Mouse (Mus musculus): ENCODE results near the gene Nisch. TPM values are rescaled to one million over a fixed set of nuclear protein-coding genes. Genes with fewer than 3 reads are reported as not detected.

Gene Nisch
- polyA plus RNA-seq, 1 experiment from 2014 or later = 436 TPM

DNA sequence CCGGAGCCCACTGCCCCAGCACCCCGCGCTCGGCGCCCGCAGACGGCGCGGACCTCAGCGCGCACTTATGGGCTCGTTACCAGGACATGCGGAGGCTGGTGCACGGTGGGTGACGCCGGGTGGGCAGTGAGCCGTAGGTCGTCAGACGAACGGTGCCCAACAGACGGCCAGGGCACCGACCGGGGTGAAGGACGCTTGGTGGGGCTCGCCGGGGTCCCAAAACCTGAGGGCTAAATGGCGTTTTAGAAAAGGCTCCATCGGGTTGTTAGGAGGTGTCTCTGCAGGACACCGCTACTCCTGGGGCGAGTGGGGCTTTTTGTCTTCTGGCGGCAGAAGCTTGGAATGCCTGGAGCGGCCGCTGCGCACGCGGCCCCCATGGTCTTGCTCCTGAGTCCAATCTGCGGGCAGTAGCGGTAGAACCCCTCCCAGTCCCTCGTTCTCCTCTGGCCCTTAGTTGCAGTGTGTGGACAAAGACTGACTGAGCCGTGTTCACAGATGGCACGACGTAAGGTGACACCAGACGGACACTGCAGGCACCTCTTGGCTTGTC lies 85.4 kb downstream of the Nisch start:
- Histone ChIP-seq H3K4me3 (peak overlapping the region; percentile 93), H3K27me3 (replicated peaks) (no peaks in the 10 kb centered on the region), H3K9ac (peak overlapping the region; percentile 96), H3K9me3 (no peaks in the 10 kb centered on the region), H3K36me3 (peaks cover 21% of the 10 kb centered on the region), H3K4me1 (peaks cover 46% of the 10 kb centered on the region), H3K4me2 (replicated peaks) (peak overlapping the region; percentile 85), H3K27ac (peak overlapping the region; percentile 79)
- under 1% methylated on average over 43 of the region's 43 CpGs for WGBS
- ATAC-seq (ENCODE audit: low FRiP score, low read depth) = peak; percentile 2; the same call in 1 of the 2 replicates

DNA sequence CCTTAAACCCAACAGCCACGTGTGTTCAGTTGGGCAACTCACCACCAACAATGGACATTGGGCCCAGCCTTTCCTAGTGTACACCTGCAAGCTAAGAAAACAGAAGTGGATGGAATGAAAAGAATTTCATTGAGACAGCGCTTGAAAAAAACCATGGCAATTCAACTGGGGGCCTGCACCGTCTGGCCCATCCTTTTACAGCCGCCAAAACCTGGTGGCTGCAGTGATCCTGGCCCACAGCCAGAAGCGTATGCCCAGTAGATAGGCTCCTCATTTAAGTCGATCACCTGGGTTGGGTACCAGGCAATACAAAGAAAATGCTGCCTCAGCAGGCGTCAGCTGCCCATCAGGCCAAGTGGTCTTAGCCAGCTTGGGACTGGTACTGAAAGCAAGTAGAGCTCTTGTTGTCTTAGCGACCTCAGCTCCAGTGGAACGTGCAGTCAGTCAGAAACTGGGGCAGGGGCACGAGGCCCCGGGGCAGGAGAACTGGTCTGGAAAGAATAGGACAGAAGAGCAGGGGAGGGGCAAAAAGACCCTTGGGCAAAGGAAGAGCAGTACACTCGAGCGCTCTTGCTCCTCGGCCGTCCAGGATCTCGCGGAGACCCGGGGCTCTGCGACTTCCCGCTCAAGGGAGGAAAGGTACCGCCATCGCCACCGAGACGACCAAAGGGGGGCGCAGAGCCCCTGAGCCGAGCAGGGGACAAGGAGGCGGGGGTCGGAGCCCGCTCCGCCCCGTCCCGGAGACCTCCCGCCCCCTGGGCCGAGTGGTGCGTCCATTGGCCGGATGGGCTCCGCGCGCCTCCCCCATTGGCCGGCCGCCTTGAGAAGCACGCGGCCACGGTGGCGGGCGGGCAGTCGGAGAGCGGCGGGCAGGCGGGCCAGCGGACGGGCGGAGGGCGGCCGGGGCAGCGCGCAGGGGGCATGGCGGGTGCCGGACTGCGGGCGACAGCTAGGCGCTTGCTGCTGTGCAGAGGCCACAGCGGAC lies 86.2 kb downstream of the Nisch start, which contains the start of gene Nt5dc2:
Nt5dc2 (plus strand) TSS at position 818 of the 985 bp plus-strand sequence.
- peaks cover 51% of the 10 kb centered on the region for H3K4me1 ChIP-seq
- peak within 1 kb of the TSS; percentile 93 for H3K4me3 ChIP-seq

DNA sequence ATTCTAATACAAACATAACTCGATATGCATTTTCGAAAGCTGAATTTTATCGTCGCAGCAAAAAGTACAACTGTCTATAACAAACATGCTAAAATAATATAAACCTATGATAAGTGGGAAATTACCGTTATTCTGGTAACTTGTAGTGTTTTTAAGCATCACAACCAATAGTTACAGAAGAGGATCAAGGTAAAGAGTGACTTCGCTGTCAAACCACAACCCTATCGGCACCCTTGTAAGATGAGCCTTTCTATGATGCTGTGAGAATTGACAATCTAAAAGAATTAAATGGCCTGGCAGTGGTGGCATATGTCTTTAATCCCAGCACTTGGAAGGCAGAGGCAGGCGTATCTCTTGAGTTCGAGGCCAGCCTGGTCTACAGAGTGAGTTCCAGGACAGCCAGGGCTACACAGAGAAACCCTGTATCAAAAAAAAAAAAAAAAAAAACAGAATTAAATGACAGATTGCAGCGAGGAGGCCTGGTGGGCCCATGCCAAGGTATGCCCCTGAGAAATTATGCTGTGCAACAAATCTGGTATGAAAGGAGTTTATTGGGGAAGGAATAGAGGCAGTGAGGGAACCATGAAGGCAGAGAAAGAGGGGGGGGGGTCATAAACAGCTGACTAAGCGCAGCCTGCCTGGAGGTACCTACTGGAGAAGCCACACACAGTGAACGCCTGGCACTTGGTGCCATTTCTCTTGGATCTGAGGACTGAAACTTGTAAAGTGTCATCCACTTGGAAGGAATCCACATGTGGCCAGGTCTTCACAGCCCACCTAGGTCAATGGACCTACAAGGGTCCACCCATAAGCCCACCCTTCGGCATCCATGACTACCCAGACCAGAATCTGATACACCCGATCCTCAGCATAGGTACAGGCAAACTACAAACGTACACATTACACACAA lies 87.2 kb downstream of the Nisch start:
- no peak for ATAC-seq (ENCODE audit: low FRiP score, low read depth)

More for the DNA sequence above, 86.2 kb downstream of the Nisch start, which contains the start of gene Nt5dc2:
- Histone ChIP-seq H3K27ac (peak within 1 kb of the TSS; percentile 79), H3K36me3 (peaks cover 13% of the 10 kb centered on the region), H3K4me2 (replicated peaks) (peak within 1 kb of the TSS; percentile 85), H3K27me3 (replicated peaks) (no peaks in the 10 kb centered on the region), H3K9ac (peak within 1 kb of the TSS; percentile 96), H3K9me3 (no peaks in the 10 kb centered on the region)
- 5% methylated on average over 62 of the region's 63 CpGs for WGBS
- peak; percentile 82 for ATAC-seq (ENCODE audit: low FRiP score, low read depth)

DNA sequence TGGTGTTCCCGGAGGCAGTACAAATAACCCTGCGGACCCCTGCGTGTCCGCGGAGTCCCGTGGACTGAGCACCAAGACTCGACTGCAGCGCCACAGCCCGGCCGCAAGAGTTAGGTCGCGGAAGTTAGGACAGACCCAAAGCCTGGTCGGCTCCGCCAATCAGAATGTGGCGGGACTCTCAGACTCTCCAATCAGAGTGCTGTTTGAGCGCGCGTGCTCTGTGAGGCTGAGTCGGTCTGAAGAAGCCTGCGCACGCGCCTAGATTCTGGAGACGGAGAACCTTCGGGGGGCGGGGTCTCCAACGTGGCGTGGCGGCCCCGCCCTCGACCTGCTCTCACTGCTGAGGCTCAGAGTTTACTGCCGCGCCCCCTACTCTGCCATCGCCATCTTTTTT lies 87.9 kb downstream of the Nisch start, which contains the start of gene Smim4:
Smim4 (minus strand) TSS at position 131 of the 394 bp plus-strand sequence.
- Histone ChIP-seq H3K27me3 (replicated peaks) (no peaks in the 10 kb centered on the region), H3K9ac (peak within 1 kb of the TSS; percentile 74), H3K4me2 (replicated peaks) (peak within 1 kb of the TSS; percentile 90), H3K4me1 (peaks cover 56% of the 10 kb centered on the region), H3K4me3 (peak within 1 kb of the TSS; percentile 71), H3K9me3 (no peaks in the 10 kb centered on the region), H3K27ac (peak within 1 kb of the TSS; percentile 79; the same call in 1 of the 2 replicates), H3K36me3 (no peaks in the 10 kb centered on the region; the same call in 1 of the 2 replicates)
- WGBS = under 1% methylated on average over 33 of the region's 33 CpGs
- ATAC-seq (ENCODE audit: low FRiP score, low read depth) = peak; percentile 95

More for the DNA sequence above, 87.2 kb downstream of the Nisch start:
- Histone ChIP-seq H3K4me1 (peaks cover 56% of the 10 kb centered on the region), H3K27ac (peak overlapping the region; percentile 79), H3K27me3 (replicated peaks) (no peaks in the 10 kb centered on the region), H3K36me3 (peaks cover 3% of the 10 kb centered on the region), H3K4me2 (replicated peaks) (peak overlapping the region; percentile 90), H3K9ac (no peak overlapping the region), H3K4me3 (0 out of 2 replicates have a peak overlapping the region, but pooled peaks have one; percentile 71), H3K9me3 (no peaks in the 10 kb centered on the region)
- 68% methylated on average over 15 of the region's 15 CpGs for WGBS

DNA sequence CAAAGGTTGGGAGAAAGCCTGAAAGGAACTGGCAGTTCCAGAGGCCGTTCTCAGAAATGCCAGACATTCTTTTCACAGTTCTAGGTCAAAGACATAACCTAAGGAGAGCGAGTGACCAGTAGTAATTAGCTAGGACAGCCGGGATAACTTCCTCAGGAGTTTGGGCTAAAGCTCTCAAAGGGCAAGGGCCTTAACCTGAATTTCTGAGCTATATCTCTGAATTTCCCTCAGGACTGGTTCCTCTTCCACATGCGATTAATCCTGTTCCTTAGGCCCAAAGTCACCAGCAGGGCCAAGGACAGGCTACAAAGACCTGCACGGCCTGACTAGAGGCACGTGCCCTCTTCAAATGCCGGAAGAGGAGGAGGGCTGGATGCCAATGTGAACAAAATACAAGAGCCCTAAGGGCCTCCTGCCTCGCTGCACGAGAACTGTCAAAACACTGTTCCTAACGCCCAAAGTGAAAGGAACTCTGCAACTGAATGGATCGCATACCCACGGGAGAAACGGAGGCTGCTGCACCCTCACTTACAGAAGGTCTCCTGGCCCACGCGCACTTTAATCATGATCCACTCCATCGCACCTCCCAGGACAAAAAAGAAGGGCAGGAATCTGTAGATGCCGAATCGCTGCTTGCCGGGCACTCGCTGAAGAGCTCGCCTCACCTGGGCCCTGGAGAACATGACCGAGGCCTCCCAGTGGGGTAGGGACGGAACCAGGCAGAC lies 88.5 kb downstream of the Nisch start:
- H3K9me3 ChIP-seq = no peaks in the 10 kb centered on the region
- peaks cover 51% of the 10 kb centered on the region for H3K4me1 ChIP-seq
- WGBS = 3% methylated on average over 23 of the region's 23 CpGs

DNA sequence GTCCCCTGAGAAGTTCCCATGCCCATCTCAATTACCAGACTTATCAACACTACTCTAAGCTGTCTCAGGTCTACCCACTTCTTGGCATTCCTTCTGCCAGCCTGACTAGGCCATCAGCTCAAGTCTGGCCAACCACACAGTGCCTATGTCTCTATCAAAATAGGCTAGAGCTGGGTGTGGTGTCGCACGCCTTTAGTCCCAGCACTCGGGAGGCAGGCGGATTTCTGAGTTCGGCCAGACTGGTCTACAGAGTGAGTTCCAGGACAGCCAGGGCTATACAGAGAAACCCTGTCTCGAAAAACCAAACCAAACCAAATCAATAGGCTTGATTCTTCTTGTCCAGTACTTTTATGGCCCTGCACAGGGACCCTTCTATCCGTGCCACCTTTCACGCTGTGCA lies 89.9 kb downstream of the Nisch start:
- WGBS = 93% methylated on average over 8 of the region's 8 CpGs
- ATAC-seq (ENCODE audit: low FRiP score, low read depth) = no peak
- Histone ChIP-seq H3K27me3 (replicated peaks) (no peaks in the 10 kb centered on the region), H3K9ac (no peak overlapping the region; the same call in 1 of the 2 replicates), H3K9me3 (no peaks in the 10 kb centered on the region), H3K27ac (no peak overlapping the region), H3K4me1 (peaks cover 37% of the 10 kb centered on the region), H3K36me3 (peaks cover 8% of the 10 kb centered on the region), H3K4me2 (replicated peaks) (peak overlapping the region; percentile 42), H3K4me3 (no peak overlapping the region)

More for the DNA sequence above, 88.5 kb downstream of the Nisch start:
- Histone ChIP-seq H3K27ac (0 out of 2 replicates have a peak overlapping the region, but pooled peaks have one; percentile 20), H3K9ac (peak overlapping the region; percentile 74), H3K36me3 (peaks cover 2% of the 10 kb centered on the region; the same call in 1 of the 2 replicates), H3K27me3 (replicated peaks) (no peaks in the 10 kb centered on the region), H3K4me2 (replicated peaks) (peak overlapping the region; percentile 90), H3K4me3 (peak overlapping the region; percentile 71)
- ATAC-seq (ENCODE audit: low FRiP score, low read depth) = no peak

DNA sequence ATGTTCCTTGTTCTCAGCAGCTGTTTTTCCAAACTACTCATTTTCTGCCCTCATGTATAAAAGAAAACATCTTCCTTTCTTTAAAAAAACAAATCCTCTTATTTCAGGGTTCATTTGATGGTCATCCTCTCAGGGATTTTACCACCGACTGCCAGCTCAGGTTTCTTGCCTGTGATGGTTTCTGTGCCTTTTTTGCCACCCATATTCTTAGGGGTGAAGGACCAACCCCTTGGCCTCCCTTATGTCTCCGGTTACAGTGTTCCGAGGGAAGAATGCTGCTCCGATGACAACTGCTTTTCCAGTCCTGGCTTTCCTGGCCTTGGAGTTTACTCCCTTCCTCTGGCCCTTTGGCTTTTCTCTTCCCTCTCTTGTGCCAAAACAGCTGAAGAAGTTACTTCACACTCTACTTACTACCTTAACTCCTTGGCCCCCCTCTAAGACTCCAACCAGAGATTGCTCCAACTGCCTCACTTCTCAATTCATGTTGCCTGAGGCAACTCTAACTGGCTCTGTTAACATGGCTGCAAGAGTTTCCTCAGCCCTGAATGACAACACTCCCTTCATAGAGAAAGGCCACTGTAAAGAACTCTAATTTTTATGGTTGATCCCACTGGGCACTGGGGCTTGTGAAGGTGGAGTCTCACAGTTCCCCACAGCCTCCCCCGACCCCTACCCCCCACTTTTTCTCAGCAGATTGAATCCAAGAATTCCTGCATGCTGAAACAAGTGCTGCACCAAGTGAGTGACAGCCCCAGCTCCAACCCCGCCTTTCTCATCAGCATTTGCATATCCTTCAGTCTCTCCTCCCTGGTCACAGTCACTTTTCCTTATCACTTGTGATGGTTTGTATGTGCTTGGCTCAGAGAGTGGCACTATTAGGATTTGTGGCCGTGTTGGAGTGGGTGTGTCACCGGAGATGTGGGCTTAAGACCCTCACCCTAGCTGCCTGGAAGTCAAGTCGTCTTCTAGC lies 91.4 kb downstream of the Nisch start:
- 72% methylated on average over 9 of the region's 9 CpGs for WGBS
- H3K27me3 ChIP-seq (replicated peaks) = no peaks in the 10 kb centered on the region
- H3K27ac ChIP-seq = no peak overlapping the region
- no peaks in the 10 kb centered on the region for H3K9me3 ChIP-seq
- peaks cover 30% of the 10 kb centered on the region for H3K4me1 ChIP-seq
- peak overlapping the region; percentile 14; the same call in 1 of the 2 replicates for H3K4me2 ChIP-seq (replicated peaks)
- H3K36me3 ChIP-seq = peaks cover 16% of the 10 kb centered on the region
- H3K4me3 ChIP-seq = no peak overlapping the region
- ATAC-seq (ENCODE audit: low FRiP score, low read depth) = no peak
- H3K9ac ChIP-seq = 0 out of 2 replicates have a peak overlapping the region, but pooled peaks have one; percentile 21

Other genes with a start within 250 kb of the Nisch start
- gene Glt8d1, start 215.5 kb downstream of the Nisch start, polyA plus RNA-seq (2016; fragmentation: Nextera tagmentation; extraction: Ambion mirVana) = 59.0 and 65.4 TPM in 2 replicates
- 299 and 309 TPM in 2 replicates for gene Spcs1, start 215.3 kb downstream of the Nisch start, polyA plus RNA-seq (2016; fragmentation: Nextera tagmentation; extraction: Ambion mirVana)
- gene Pbrm1, start 197.8 kb downstream of the Nisch start, polyA plus RNA-seq (2016; fragmentation: Nextera tagmentation; extraction: Ambion mirVana) = 179 and 184 TPM in 2 replicates
- gene Gnl3, start 197.8 kb downstream of the Nisch start, polyA plus RNA-seq (2016; fragmentation: Nextera tagmentation; extraction: Ambion mirVana) = 68.0 and 79.4 TPM in 2 replicates
- 79.5 and 80.5 TPM in 2 replicates for gene Smim4, start 88.0 kb downstream of the Nisch start, polyA plus RNA-seq (2016; fragmentation: Nextera tagmentation; extraction: Ambion mirVana)
- gene Nt5dc2, start 85.9 kb downstream of the Nisch start, polyA plus RNA-seq (2016; fragmentation: Nextera tagmentation; extraction: Ambion mirVana) = 437 and 462 TPM in 2 replicates
- gene Stab1, start 48.3 kb downstream of the Nisch start, polyA plus RNA-seq (2016; fragmentation: Nextera tagmentation; extraction: Ambion mirVana) = 26.0 and 27.3 TPM in 2 replicates
- 44.2 and 62.0 TPM in 2 replicates for gene Tnnc1, start 8.6 kb downstream of the Nisch start, polyA plus RNA-seq (2016; fragmentation: Nextera tagmentation; extraction: Ambion mirVana)
- 1.6 and 1.9 TPM in 2 replicates for gene Sema3g, start 914 bp upstream of the Nisch start, polyA plus RNA-seq (2016; fragmentation: Nextera tagmentation; extraction: Ambion mirVana)
- 12.4 and 13.9 TPM in 2 replicates for gene Phf7, start 34.4 kb upstream of the Nisch start, polyA plus RNA-seq (2016; fragmentation: Nextera tagmentation; extraction: Ambion mirVana)
- gene Bap1, start 34.5 kb upstream of the Nisch start, polyA plus RNA-seq (2016; fragmentation: Nextera tagmentation; extraction: Ambion mirVana) = 108 and 121 TPM in 2 replicates
- gene Dnah1, start 107.0 kb upstream of the Nisch start, polyA plus RNA-seq (2016; fragmentation: Nextera tagmentation; extraction: Ambion mirVana) = 4.7 and 5.1 TPM in 2 replicates
- gene Capn7, start 119.7 kb upstream of the Nisch start, polyA plus RNA-seq (2016; fragmentation: Nextera tagmentation; extraction: Ambion mirVana) = 57.9 and 60.7 TPM in 2 replicates
- 57.2 TPM in 2 replicates for gene Sh3bp5, start 219.1 kb upstream of the Nisch start, polyA plus RNA-seq (2016; fragmentation: Nextera tagmentation; extraction: Ambion mirVana)

Data from neural tube, embryonic 12.5 days (tissue).